Mouse (Mus musculus) layer of hippocampus, adult 8-10 months (tissue): ENCODE results near the gene Cdh15. TPM values are rescaled to one million over a fixed set of nuclear protein-coding genes. Genes with fewer than 3 reads are reported as not detected.

Source experiments
- DNase-seq, 2 experiments: peaks; one replicate each; pipeline ENCODE4 v3.0.0; 2022; ENCODE audit warnings: low spot score in 2 of 2
- total RNA-seq, 4 experiments: library from RNA; stranded (reverse); gene quantifications; 2 replicates each; pipeline ENCODE4 v1.2.4; 2022

Cdh15 gene
- 1 to 10 TPM; 1.0 to 1.3 (median 1.2) TPM for total RNA-seq

GRCm38 (mm10) chr8:122847829-122848561, at the start of gene Cdh15:
Gene Cdh15 (plus strand): TSS chr8:122847966.
- no peak for DNase-seq

- DNase-seq: no peak
These were observed 43.6 kb upstream of the Cdh15 start for GRCm38 (mm10) chr8:122803906-122804761.

GRCm38 (mm10) chr8:122805349-122805748, 42.4 kb upstream of the Cdh15 start:
- DNase-seq: peak in 1 of 2 experiments; percentile 28

- DNase-seq: no peak
These were observed 40.7 kb upstream of the Cdh15 start for GRCm38 (mm10) chr8:122806956-122807538.

- no peak for DNase-seq
These were observed 39.9 kb upstream of the Cdh15 start for GRCm38 (mm10) chr8:122807907-122808306.

- DNase-seq: no peak
These were observed 37.4 kb upstream of the Cdh15 start for GRCm38 (mm10) chr8:122810376-122810775.

- DNase-seq: no peak
These were observed 35.8 kb upstream of the Cdh15 start for GRCm38 (mm10) chr8:122811870-122812494.

- DNase-seq: no peak
These were observed 35.0 kb upstream of the Cdh15 start for GRCm38 (mm10) chr8:122812610-122813250.

GRCm38 (mm10) chr8:122814608-122815007, 33.2 kb upstream of the Cdh15 start:
- no peak for DNase-seq

- DNase-seq: no peak
These were observed 30.8 kb upstream of the Cdh15 start for GRCm38 (mm10) chr8:122816965-122817364.

GRCm38 (mm10) chr8:122817724-122818496, 29.9 kb upstream of the Cdh15 start:
- DNase-seq: no peak

- DNase-seq: no peak
These were observed 28.0 kb upstream of the Cdh15 start for GRCm38 (mm10) chr8:122819776-122820175.

GRCm38 (mm10) chr8:122824571-122824970, 23.2 kb upstream of the Cdh15 start:
- no peak for DNase-seq

GRCm38 (mm10) chr8:122824986-122825385, 22.8 kb upstream of the Cdh15 start:
- no peak for DNase-seq

- no peak for DNase-seq
These were observed 22.4 kb upstream of the Cdh15 start for GRCm38 (mm10) chr8:122825408-122825807.

GRCm38 (mm10) chr8:122829396-122829795, 18.4 kb upstream of the Cdh15 start:
- DNase-seq: no peak

GRCm38 (mm10) chr8:122830349-122831061, 17.3 kb upstream of the Cdh15 start:
- peak; percentile 82 to 95 for DNase-seq

- DNase-seq: no peak
These were observed 13.3 kb upstream of the Cdh15 start for GRCm38 (mm10) chr8:122834416-122834815.

- DNase-seq: peak; percentile 61 to 84
These were observed 12.8 kb upstream of the Cdh15 start for GRCm38 (mm10) chr8:122834971-122835370.

- no peak for DNase-seq
These were observed 11.6 kb upstream of the Cdh15 start for GRCm38 (mm10) chr8:122836199-122836598.
